Mouse (Mus musculus): ENCODE data around the gene Tmem178b. TPM values are rescaled to one million over a fixed set of nuclear protein-coding genes. Genes with fewer than 3 reads are reported as not detected.
A peak's percentile ranks its signal among the peaks of the same experiment; 100 is the strongest.

Gene Tmem178b
- polyA plus RNA-seq, 1 experiment from 2014 or later, result not detected

DNA sequence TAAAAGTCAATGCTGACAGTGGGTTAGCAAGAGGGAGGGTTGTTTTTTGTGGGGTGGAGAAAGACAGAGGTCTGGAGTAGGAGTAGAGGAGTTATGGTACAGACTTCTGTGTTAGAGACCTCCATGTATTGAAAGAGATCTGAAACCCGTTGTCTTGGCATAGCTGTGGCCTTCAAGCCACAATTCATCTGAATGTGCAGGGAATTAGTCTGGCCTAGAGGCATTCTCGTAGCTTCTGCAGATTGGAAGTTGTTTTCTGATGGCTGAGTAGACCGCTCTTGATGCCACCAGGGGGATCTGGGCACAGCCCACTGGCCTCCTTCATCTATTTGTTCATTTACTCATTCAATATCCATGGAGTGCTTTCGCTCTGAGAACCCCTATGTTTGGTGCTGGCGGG is 138.0 kb downstream of the Tmem178b start:
- Histone ChIP-seq H3K27me3 (ENCODE audit: low read depth, poor library complexity, severe bottlenecking) (no peaks in the 10 kb centered on the region), H3K9me3 (replicated peaks) (no peaks in the 10 kb centered on the region), H3K4me3 (no peak overlapping the region), H3K36me3 (no peaks in the 10 kb centered on the region), H3K4me1 (peaks cover 4% of the 10 kb centered on the region), H3K27ac (no peak overlapping the region)
- DNase-seq (ENCODE audit: low spot score), result no peak
- WGBS, result 93% methylated on average over 5 of the region's 5 CpGs

DNA sequence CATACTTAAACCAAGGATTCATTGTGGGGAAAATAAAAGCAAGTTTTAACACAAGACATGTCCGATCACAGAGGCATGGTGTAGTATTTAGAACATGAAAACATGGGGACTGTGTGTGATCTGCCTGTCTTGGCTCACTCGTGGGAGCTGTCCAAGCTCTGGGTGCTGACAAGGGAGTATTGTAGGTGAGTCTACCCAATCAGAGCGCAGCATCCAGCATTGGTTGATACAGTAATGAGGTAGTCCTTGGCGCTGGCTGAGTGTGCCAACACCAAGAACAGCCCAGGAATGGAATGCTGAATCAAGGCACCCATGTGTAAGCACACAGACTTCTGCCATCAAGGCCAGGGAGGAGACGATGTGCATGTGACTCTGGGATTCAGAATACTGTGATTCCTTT is 138.5 kb downstream of the Tmem178b start:
- H3K27me3 ChIP-seq (ENCODE audit: low read depth, poor library complexity, severe bottlenecking), result no peaks in the 10 kb centered on the region
- peak; percentile 62 for DNase-seq (ENCODE audit: low spot score)
- 62% methylated on average over 5 of the region's 5 CpGs for WGBS

DNA sequence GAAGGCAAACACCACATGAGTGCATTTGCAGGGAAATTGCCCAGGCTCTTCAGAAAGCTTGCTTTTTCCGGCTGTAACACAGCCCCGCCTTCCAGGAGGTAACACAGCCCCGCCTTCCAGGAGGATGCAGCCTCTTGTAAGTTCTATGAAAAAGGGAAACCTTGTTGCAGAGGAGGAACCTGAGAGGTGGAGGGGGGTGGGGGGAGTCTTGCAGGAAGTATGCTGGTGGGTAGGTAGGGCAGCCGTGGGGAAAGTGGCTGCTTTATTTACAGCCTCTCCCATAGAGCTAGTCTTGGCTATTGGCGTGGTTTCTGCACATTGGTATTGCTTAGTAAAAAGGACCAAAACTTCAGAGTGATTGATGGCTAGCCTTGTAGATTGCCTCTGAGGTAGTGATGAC is 140.3 kb downstream of the Tmem178b start:
- Histone ChIP-seq H3K4me1 (peaks cover 4% of the 10 kb centered on the region), H3K27me3 (ENCODE audit: low read depth, poor library complexity, severe bottlenecking) (no peaks in the 10 kb centered on the region), H3K4me3 (no peak overlapping the region), H3K9me3 (replicated peaks) (no peaks in the 10 kb centered on the region), H3K27ac (no peak overlapping the region), H3K36me3 (no peaks in the 10 kb centered on the region)
- 55% methylated on average over 5 of the region's 5 CpGs for WGBS
- no peak for DNase-seq (ENCODE audit: low spot score)

More for the DNA sequence above, 138.5 kb downstream of the Tmem178b start:
- no peak overlapping the region for H3K4me3 ChIP-seq
- H3K9me3 ChIP-seq (replicated peaks), result no peaks in the 10 kb centered on the region
- no peak overlapping the region for H3K27ac ChIP-seq
- H3K36me3 ChIP-seq, result no peaks in the 10 kb centered on the region
- H3K4me1 ChIP-seq, result peaks cover 4% of the 10 kb centered on the region

DNA sequence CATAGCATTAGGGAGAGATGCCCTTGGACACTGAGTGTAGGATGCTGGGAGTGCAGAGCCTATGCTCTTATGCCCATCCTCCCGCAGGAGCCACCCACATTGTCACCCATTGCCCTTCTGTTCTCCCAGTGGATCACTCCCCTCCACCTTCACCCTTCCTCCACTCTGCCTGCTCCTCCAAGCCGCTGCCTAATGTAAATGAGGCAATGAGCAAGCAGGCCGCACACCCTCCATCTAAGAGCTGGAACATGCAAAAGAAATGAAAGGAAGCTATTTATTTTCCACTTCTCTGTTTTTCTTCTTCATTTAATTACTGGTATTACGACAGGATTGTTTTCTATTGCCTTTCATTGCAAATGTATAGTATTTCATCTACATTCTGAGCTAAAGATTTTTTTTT is 142.1 kb downstream of the Tmem178b start:
- no peak for DNase-seq (ENCODE audit: low spot score)
- WGBS, result 81% methylated on average over 4 of the region's 4 CpGs

DNA sequence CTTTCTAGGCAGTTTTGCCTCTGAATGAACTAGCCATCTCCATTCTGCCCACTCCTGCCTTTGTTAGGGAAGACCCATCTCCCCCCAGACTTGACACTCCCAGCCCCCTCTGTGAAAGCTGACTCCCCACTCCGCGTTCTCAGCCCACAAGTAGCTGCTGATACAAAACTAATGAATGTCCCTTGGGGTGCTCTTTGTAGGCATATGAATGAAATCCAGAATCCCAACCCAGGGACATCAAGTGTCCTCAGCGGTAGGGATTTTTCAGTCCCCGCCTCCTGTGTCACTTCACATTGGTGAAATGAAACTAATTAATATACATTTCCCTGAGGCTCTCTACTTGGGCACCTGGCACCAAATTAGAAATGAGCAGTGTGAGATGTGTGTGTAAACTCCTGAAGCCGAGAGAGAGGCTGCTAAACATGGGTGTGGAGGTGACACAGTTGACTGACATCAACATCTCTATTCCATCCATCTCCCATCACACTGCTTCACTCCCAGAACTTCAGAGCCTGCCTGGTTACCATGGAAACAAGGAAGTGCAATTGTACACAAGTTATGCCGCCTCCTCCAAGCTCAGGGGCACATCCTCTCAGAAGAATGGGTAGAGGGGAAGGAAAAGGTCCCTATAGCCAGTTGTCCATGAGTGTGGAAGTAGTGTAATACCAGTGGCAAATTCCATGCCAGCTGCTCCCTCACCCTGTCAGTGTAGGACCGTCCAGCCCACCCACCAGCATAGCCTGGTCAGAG is 142.8 kb downstream of the Tmem178b start:
- DNase-seq (ENCODE audit: low spot score), result no peak
- H3K9me3 ChIP-seq (replicated peaks), result no peaks in the 10 kb centered on the region
- H3K27ac ChIP-seq, result no peak overlapping the region
- H3K4me1 ChIP-seq, result peaks cover 4% of the 10 kb centered on the region
- WGBS, result 70% methylated on average over 7 of the region's 7 CpGs
- no peaks in the 10 kb centered on the region for H3K36me3 ChIP-seq
- H3K4me3 ChIP-seq, result no peak overlapping the region
- no peaks in the 10 kb centered on the region for H3K27me3 ChIP-seq (ENCODE audit: low read depth, poor library complexity, severe bottlenecking)

More for the DNA sequence above, 142.1 kb downstream of the Tmem178b start:
- Histone ChIP-seq H3K4me3 (no peak overlapping the region), H3K9me3 (replicated peaks) (no peaks in the 10 kb centered on the region), H3K27me3 (ENCODE audit: low read depth, poor library complexity, severe bottlenecking) (no peaks in the 10 kb centered on the region), H3K4me1 (peaks cover 4% of the 10 kb centered on the region), H3K36me3 (no peaks in the 10 kb centered on the region), H3K27ac (no peak overlapping the region)

DNA sequence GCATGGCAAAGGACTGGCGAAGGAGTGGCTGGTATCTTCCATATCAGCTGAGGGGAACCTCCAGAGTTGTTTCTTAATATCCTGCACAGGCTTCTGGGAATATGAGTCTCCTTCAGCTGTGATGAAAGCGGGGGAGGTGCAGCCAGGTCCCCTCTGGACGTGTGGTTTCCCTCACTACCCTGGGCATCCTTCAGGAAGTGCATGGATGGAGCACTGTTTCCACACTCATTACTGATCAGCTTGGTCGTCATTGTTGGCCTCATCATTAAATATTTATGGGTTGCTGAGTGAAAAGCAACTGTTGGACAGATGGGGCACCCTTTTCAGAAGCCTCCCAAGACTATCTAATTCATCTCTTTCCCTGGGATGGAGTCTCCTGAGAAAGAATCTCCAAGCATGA is 146.3 kb downstream of the Tmem178b start:
- Histone ChIP-seq H3K27ac (no peak overlapping the region), H3K27me3 (ENCODE audit: low read depth, poor library complexity, severe bottlenecking) (no peaks in the 10 kb centered on the region), H3K9me3 (replicated peaks) (no peaks in the 10 kb centered on the region), H3K4me3 (no peak overlapping the region), H3K36me3 (no peaks in the 10 kb centered on the region), H3K4me1 (no peaks in the 10 kb centered on the region)
- DNase-seq (ENCODE audit: low spot score), result no peak
- 47% methylated on average over 4 of the region's 4 CpGs for WGBS

DNA sequence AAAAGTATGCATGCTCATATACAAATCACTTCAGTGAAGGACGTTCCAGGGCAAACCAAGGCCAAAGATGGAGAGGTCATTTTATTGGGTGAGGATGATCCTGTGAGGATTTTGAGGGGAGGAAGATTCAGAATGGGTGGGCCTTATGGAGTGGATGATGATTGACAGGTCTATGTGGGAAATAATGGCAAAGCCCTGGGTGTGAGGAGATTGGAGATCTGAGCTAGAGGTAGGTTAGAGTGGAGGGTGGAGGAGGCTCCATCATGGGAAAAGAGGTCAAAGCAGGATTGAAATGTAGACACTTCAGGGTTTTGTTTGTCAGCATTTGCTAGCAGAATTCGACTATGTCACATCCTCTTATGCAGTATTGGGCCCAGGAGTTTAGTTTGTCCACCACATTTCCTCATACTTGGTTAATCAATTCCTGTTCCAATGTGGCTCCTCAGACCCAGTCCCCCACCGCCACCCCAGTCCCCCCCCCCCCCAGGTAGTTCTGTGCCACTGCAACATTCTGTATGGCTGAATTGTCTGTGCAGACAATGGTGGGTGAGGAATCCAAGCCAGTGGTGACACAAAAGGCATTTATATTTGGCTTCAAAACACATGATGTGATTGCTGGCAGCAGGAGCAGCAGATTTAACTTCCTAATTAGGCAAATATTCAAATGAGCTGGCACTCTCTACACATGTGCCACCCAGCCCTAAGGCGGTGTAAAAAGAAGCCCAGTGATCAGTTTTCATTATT is 150.7 kb downstream of the Tmem178b start:
- 86% methylated on average over 4 of the region's 4 CpGs for WGBS
- no peak overlapping the region for H3K4me3 ChIP-seq
- no peak overlapping the region for H3K27ac ChIP-seq
- no peaks in the 10 kb centered on the region for H3K27me3 ChIP-seq (ENCODE audit: low read depth, poor library complexity, severe bottlenecking)
- H3K4me1 ChIP-seq, result no peaks in the 10 kb centered on the region
- H3K36me3 ChIP-seq, result no peaks in the 10 kb centered on the region
- no peak for DNase-seq (ENCODE audit: low spot score)
- H3K9me3 ChIP-seq (replicated peaks), result no peaks in the 10 kb centered on the region

DNA sequence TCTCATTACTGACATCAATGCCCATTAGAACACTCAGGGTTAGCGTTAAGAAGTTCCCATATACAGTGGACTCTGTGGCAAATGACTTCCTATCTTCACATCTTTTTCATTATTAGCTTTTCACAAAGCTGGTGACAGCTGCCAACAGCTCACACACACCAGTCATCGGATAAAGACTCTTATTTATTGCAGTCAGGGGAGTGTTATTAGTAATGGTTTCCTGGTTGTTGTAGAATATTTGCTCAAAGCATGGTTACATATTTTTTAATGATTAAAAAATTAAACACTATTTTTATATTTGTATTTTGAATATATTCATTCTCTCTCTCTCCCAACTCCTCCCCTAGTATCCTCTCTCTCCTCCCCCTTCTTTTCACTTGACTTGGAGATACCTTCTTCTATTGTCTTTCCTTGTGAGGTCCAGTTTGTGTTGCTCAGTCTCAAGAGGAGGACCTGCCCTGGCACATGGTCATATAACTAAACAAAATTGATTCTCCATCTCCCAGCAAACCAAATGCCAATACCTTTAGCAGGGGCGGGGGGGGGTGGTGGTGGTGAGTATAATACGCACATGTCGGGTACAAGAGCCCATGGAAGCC is 151.4 kb downstream of the Tmem178b start:
- no peaks in the 10 kb centered on the region for H3K36me3 ChIP-seq

DNA sequence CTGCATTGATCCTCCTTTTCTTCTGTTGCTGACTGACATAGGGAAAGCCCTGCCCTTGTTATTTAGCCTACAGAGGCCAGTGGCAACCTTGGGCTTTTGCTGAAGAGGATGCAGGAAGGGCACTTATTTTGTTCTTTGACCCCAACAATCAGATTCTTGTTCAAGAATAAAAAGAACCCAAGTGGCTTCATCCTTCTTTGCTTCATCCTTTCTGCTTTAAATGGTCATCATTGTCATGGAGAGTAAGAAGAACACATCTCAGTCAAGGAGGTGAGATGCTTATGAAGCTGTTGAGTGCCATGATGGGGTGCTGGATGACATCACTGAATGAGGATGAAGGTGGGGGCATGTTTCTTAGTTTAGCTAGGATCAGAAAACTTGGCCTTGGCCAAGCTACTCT is 159.8 kb downstream of the Tmem178b start:
- H3K4me1 ChIP-seq, result no peaks in the 10 kb centered on the region
- H3K9me3 ChIP-seq (replicated peaks), result no peaks in the 10 kb centered on the region
- no peak overlapping the region for H3K27ac ChIP-seq
- no peaks in the 10 kb centered on the region for H3K27me3 ChIP-seq (ENCODE audit: low read depth, poor library complexity, severe bottlenecking)
- no peak overlapping the region for H3K4me3 ChIP-seq
- H3K36me3 ChIP-seq, result no peaks in the 10 kb centered on the region
- no peak for DNase-seq (ENCODE audit: low spot score)

More for the DNA sequence above, 151.4 kb downstream of the Tmem178b start:
- Histone ChIP-seq H3K27me3 (ENCODE audit: low read depth, poor library complexity, severe bottlenecking) (no peaks in the 10 kb centered on the region), H3K4me3 (no peak overlapping the region), H3K9me3 (replicated peaks) (no peaks in the 10 kb centered on the region), H3K4me1 (no peaks in the 10 kb centered on the region), H3K27ac (no peak overlapping the region)
- DNase-seq (ENCODE audit: low spot score), result no peak
- WGBS, result 84% methylated on average over 5 of the region's 5 CpGs

DNA sequence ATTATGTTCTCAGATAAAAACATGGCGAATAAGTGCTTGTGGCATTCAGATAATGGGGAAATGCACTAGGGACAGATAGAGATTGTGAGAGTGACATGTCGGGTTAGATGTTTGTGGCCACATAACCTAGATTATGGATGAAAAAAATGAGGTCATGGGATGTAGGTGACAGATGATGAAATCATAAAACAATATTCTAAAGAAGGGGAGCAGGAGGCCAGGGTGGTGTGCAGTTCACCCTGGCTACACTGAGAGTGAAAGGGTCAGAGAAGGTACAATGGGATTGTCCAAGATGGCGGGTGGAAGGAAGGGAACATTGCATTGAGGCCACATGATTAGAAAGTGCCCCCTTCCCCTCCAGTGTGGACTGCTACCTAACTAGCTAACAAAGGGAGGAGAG is 160.9 kb downstream of the Tmem178b start:
- no peaks in the 10 kb centered on the region for H3K9me3 ChIP-seq (replicated peaks)
- 89% methylated on average over 3 of the region's 3 CpGs for WGBS
- H3K36me3 ChIP-seq, result no peaks in the 10 kb centered on the region
- H3K27me3 ChIP-seq (ENCODE audit: low read depth, poor library complexity, severe bottlenecking), result no peaks in the 10 kb centered on the region
- no peaks in the 10 kb centered on the region for H3K4me1 ChIP-seq
- no peak for DNase-seq (ENCODE audit: low spot score)
- H3K27ac ChIP-seq, result no peak overlapping the region
- no peak overlapping the region for H3K4me3 ChIP-seq

DNA sequence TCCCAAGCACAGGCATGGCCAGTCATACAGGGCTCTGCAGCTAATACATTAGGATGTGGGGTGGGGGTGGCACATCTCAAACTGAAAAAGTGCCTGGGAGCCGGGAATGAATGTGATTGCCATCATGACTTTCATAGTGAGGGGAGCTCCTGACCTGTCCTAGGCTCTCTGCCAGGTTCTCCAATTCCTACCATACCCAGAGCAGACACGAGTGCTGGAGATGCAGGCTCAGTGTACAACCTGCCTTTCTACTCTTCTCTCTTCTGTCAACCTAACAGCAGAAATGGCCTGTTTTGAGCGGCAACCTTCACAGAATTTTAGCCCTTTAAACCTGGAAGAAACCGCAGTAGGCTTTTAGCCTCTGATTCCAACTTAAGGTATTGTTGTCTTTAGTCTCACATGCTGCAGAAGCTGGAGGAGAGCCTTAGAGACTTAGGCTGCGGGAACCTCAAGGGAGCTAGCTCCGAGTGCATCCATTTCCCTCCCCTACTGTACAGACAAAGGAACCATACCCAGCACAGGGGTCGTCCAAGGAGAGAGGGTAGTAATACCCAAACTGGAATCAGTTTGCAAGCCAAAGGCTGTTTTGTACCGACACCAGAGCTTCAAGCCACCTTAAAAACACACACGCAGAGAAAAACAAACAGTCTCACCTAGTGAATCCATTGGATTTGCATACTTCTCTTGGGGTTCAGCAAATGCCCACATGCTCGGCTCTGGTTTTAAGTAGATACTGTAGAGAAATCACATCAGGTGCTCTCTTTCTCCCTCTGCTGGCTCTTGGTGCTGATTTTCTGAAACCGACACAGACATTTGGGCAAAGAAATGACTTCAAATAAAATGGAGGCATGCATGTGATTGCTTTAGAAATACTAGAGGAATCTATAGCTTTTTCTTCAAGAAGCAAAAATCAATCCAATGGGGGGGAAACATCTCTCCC is 176.2 kb downstream of the Tmem178b start:
- Histone ChIP-seq H3K4me1 (no peaks in the 10 kb centered on the region), H3K9me3 (replicated peaks) (no peaks in the 10 kb centered on the region), H3K27me3 (ENCODE audit: low read depth, poor library complexity, severe bottlenecking) (no peaks in the 10 kb centered on the region), H3K27ac (no peak overlapping the region), H3K4me3 (no peak overlapping the region), H3K36me3 (no peaks in the 10 kb centered on the region)
- 48% methylated on average over 11 of the region's 11 CpGs for WGBS
- DNase-seq (ENCODE audit: low spot score), result no peak

DNA sequence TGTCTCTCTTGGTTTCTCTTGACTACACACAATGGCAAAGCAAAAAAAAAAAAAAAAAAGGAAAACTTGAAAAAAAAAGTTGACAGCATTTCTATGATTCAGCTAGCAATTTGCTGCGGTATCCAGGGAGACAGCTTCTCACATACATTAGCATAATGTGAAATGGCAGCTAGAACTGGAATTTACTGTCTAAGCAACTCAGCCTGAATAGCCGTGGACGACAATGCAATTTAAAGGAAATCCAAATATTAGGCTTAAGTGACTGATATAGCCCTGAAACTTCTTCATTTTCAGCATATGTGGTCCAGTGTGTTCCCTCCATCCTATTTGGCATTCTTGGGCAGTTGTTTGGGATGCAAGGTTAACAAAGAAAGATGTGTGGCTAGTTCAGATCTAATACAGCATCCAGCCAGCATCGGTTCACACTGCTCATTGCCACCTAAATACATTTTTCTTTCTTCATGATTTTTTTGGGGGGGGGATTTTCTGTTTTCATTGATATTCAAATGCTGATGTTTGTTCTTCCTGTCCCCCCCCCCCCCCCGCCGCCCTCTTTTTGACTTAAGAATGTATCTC is 176.9 kb downstream of the Tmem178b start:
- H3K4me3 ChIP-seq, result no peak overlapping the region
- no peaks in the 10 kb centered on the region for H3K4me1 ChIP-seq
- no peaks in the 10 kb centered on the region for H3K27me3 ChIP-seq (ENCODE audit: low read depth, poor library complexity, severe bottlenecking)
- H3K36me3 ChIP-seq, result no peaks in the 10 kb centered on the region
- H3K9me3 ChIP-seq (replicated peaks), result no peaks in the 10 kb centered on the region
- no peak for DNase-seq (ENCODE audit: low spot score)
- WGBS, result 90% methylated on average over 6 of the region's 6 CpGs
- no peak overlapping the region for H3K27ac ChIP-seq
